Mouse (Mus musculus) liver, postnatal 0 days (tissue): ENCODE measurements at regions not wholly inside any gene's neighbourhood (a gene's known extent, or its start where the extent isn't known, plus 50 kb on each side); places are given as distances from the start of the nearest gene placed in this dataset.

ENCODE experiments used
- CTCF ChIP-seq: sonication (generic); IDR thresholded peaks from 2 replicates; pipeline ENCODE4 v1.5.1; 2016; ENCODE audit warnings: antibody characterized with exemption, low read depth
- EP300 ChIP-seq: IDR thresholded peaks from 2 replicates; pipeline ENCODE4 v1.6.1; 2016; ENCODE audit warnings: antibody characterized with exemption, low read depth, mild to moderate bottlenecking

DNA sequence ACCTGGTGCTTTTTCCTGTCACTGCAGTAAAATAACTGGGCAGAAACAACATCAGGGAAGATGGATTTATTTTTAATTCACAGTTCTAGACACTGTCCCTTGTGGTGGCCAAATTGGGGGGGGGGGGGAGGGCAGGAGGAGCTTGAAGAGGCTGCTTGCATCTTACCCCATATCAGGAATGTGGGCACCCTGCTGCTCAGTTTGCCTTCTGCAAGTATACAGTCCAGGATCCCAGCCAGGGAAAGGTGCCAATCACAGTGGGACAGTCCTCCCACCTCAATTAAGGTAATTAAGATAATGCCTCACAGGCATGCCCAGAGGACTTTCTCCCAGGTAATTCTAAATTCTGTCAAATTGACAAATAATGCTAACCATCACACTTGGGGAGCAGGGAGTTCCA lies 179.2 kb upstream of the Zmiz1 start:
- TF ChIP-seq CTCF (no peak), EP300 (no peak)
